Mouse (Mus musculus): ENCODE measurements around the gene Slc9a4. TPM values are rescaled to one million over a fixed set of nuclear protein-coding genes. Genes with fewer than 3 reads are reported as not detected.

The Slc9a4 gene
- polyA plus RNA-seq, 1 experiment = not detected

GRCm38 (mm10) chr1:40634608-40635007, 54.7 kb downstream of the Slc9a4 start:
- no peak overlapping the region for H3K27ac ChIP-seq (ENCODE audit: insufficient read depth, low read depth, low read length)

DNA sequence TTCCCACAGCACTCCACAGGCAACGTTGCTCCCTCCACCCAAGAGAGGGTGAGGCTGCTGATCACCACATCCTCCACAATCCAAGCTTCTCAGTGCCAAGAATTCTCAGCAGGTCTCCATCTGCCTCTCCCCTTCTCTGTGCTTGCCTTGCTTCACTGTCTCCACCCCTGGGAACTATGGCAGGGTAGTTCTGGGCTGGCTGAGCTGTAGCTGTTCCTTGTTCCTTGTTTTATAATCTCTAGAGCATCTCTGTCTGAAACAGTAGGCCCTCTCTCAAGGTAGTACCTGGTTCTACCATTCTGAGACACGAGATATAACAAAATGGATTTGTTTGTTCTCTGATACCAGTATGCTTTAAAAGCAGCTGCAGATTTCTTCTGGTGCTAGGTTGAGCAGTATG, 68.4 kb downstream of the Slc9a4 start:
- H3K27ac ChIP-seq (ENCODE audit: insufficient read depth, low read depth, low read length) = no peak overlapping the region
- WGBS = 30% methylated on average over 2 of the region's 2 CpGs
- peaks cover 4% of the 10 kb centered on the region; the same call in 1 of the 2 replicates for H3K4me1 ChIP-seq (ENCODE audit: control insufficient read depth, insufficient read depth, insufficient read length, low read length)
- TF ChIP-seq CTCF (IDR thresholded peaks at IDR 0.05; ENCODE audit: extremely low read depth, insufficient read length, insufficient replicate concordance, low read depth, low read length) = no peak
- no peak for TF ChIP-seq POLR2A (IDR thresholded peaks at IDR 0.05; ENCODE audit: low read depth, low read length)
- no peak overlapping the region for H3K4me3 ChIP-seq (ENCODE audit: low read depth, low read length)
- no peaks in the 10 kb centered on the region for H3K36me3 ChIP-seq (ENCODE audit: control insufficient read depth, insufficient read depth, low read length)
- no peaks in the 10 kb centered on the region for H3K27me3 ChIP-seq (ENCODE audit: control insufficient read depth, insufficient read depth, low read length)

More at GRCm38 (mm10) chr1:40634608-40635007, 54.7 kb downstream of the Slc9a4 start:
- TF ChIP-seq CTCF (IDR thresholded peaks at IDR 0.05; ENCODE audit: extremely low read depth, insufficient read length, insufficient replicate concordance, low read depth, low read length) = no peak
- TF ChIP-seq POLR2A (IDR thresholded peaks at IDR 0.05; ENCODE audit: low read depth, low read length) = no peak
- Histone ChIP-seq H3K4me1 (ENCODE audit: control insufficient read depth, insufficient read depth, insufficient read length, low read length) (peaks cover 19% of the 10 kb centered on the region), H3K36me3 (ENCODE audit: control insufficient read depth, insufficient read depth, low read length) (no peaks in the 10 kb centered on the region), H3K27me3 (ENCODE audit: control insufficient read depth, insufficient read depth, low read length) (no peaks in the 10 kb centered on the region), H3K4me3 (ENCODE audit: low read depth, low read length) (no peak overlapping the region)
- WGBS = 79% methylated on average over 4 of the region's 4 CpGs

- Histone ChIP-seq H3K4me1 (ENCODE audit: control insufficient read depth, insufficient read depth, insufficient read length, low read length) (peaks cover 4% of the 10 kb centered on the region; the same call in 1 of the 2 replicates), H3K4me3 (ENCODE audit: low read depth, low read length) (no peak overlapping the region), H3K27ac (ENCODE audit: insufficient read depth, low read depth, low read length) (no peak overlapping the region), H3K27me3 (ENCODE audit: control insufficient read depth, insufficient read depth, low read length) (no peaks in the 10 kb centered on the region), H3K36me3 (ENCODE audit: control insufficient read depth, insufficient read depth, low read length) (no peaks in the 10 kb centered on the region)
- WGBS = 19% methylated on average over 6 of the region's 6 CpGs
- no peak for TF ChIP-seq POLR2A (IDR thresholded peaks at IDR 0.05; ENCODE audit: low read depth, low read length)
- no peak for TF ChIP-seq CTCF (IDR thresholded peaks at IDR 0.05; ENCODE audit: extremely low read depth, insufficient read length, insufficient replicate concordance, low read depth, low read length)
Measured at GRCm38 (mm10) chr1:40650803-40651497, 71.1 kb downstream of the Slc9a4 start.

- TF ChIP-seq POLR2A (IDR thresholded peaks at IDR 0.05; ENCODE audit: low read depth, low read length) (no peak), CTCF (IDR thresholded peaks at IDR 0.05; ENCODE audit: extremely low read depth, insufficient read length, insufficient replicate concordance, low read depth, low read length) (no peak)
Measured at GRCm38 (mm10) chr1:40657035-40657434, 77.2 kb downstream of the Slc9a4 start.

DNA sequence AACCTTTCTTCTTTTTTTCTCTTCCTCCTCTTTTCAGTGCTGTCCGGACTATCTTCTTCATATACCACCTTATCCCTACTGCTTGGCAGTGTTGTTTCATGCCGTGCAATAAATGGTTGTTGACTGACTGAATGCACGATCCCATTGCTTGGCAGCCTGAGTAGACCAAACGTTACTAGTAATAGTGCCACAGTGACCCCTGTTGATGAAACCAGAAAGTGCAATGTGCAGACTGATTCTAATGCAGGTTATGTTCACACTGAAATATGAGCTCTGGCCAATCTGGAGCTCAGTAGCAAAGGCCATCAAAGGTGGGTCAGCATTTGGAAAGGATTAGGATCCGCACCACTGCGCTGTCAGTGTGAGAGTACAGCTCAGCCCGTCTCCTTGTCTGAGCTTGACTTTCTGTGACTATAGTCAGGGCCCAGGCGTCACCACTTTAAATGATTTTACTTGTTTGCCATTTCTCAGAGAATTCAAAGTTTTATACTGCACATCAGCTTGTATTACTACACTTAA, 78.2 kb downstream of the Slc9a4 start:
- TF ChIP-seq CTCF (IDR thresholded peaks at IDR 0.05; ENCODE audit: extremely low read depth, insufficient read length, insufficient replicate concordance, low read depth, low read length) = peak; percentile 31; the same call in 1 of the 2 replicates
- TF ChIP-seq POLR2A (IDR thresholded peaks at IDR 0.05; ENCODE audit: low read depth, low read length) = no peak
- Histone ChIP-seq H3K4me1 (ENCODE audit: control insufficient read depth, insufficient read depth, insufficient read length, low read length) (peaks cover 9% of the 10 kb centered on the region; the same call in 1 of the 2 replicates), H3K27ac (ENCODE audit: insufficient read depth, low read depth, low read length) (no peak overlapping the region), H3K36me3 (ENCODE audit: control insufficient read depth, insufficient read depth, low read length) (no peaks in the 10 kb centered on the region), H3K4me3 (ENCODE audit: low read depth, low read length) (no peak overlapping the region), H3K27me3 (ENCODE audit: control insufficient read depth, insufficient read depth, low read length) (no peaks in the 10 kb centered on the region)
- 31% methylated on average over 8 of the region's 8 CpGs for WGBS

More at GRCm38 (mm10) chr1:40657035-40657434, 77.2 kb downstream of the Slc9a4 start:
- Histone ChIP-seq H3K36me3 (ENCODE audit: control insufficient read depth, insufficient read depth, low read length) (no peaks in the 10 kb centered on the region), H3K27me3 (ENCODE audit: control insufficient read depth, insufficient read depth, low read length) (no peaks in the 10 kb centered on the region), H3K4me1 (ENCODE audit: control insufficient read depth, insufficient read depth, insufficient read length, low read length) (peaks cover 9% of the 10 kb centered on the region; the same call in 1 of the 2 replicates), H3K4me3 (ENCODE audit: low read depth, low read length) (no peak overlapping the region), H3K27ac (ENCODE audit: insufficient read depth, low read depth, low read length) (peak overlapping the region; percentile 70)
- 22% methylated on average over 4 of the region's 4 CpGs for WGBS

- no peaks in the 10 kb centered on the region for H3K27me3 ChIP-seq (ENCODE audit: control insufficient read depth, insufficient read depth, low read length)
- no peak overlapping the region for H3K27ac ChIP-seq (ENCODE audit: insufficient read depth, low read depth, low read length)
- TF ChIP-seq CTCF (IDR thresholded peaks at IDR 0.05; ENCODE audit: extremely low read depth, insufficient read length, insufficient replicate concordance, low read depth, low read length) (no peak), POLR2A (IDR thresholded peaks at IDR 0.05; ENCODE audit: low read depth, low read length) (no peak)
- H3K36me3 ChIP-seq (ENCODE audit: control insufficient read depth, insufficient read depth, low read length) = no peaks in the 10 kb centered on the region
- H3K4me1 ChIP-seq (ENCODE audit: control insufficient read depth, insufficient read depth, insufficient read length, low read length) = peaks cover 9% of the 10 kb centered on the region; the same call in 1 of the 2 replicates
- no peak overlapping the region for H3K4me3 ChIP-seq (ENCODE audit: low read depth, low read length)
- 18% methylated on average over 12 of the region's 12 CpGs for WGBS
Measured at GRCm38 (mm10) chr1:40659017-40659416, 79.1 kb downstream of the Slc9a4 start.

DNA sequence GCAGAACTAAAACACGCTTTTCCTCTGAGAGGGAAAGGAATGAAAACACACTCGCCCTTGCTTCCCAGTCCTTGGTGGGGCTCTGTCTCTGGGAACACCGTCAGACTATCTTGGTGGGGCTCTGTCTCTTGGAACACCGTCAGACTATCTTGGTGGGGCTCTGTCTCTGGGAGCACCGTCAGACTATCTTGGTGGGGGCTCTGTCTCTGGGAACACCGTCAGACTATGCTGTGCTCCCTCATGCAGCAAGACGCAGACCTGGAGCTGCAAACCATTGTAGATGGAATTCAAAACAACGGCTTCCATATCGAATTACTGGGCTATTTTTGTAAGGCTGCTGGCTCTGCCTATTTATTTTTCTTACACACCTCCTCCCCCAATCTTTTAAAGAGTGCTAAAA, 79.6 kb downstream of the Slc9a4 start:
- H3K4me1 ChIP-seq (ENCODE audit: control insufficient read depth, insufficient read depth, insufficient read length, low read length) = peaks cover 9% of the 10 kb centered on the region; the same call in 1 of the 2 replicates
- TF ChIP-seq CTCF (IDR thresholded peaks at IDR 0.05; ENCODE audit: extremely low read depth, insufficient read length, insufficient replicate concordance, low read depth, low read length) = no peak
- TF ChIP-seq POLR2A (IDR thresholded peaks at IDR 0.05; ENCODE audit: low read depth, low read length) = no peak
- no peaks in the 10 kb centered on the region for H3K36me3 ChIP-seq (ENCODE audit: control insufficient read depth, insufficient read depth, low read length)
- no peaks in the 10 kb centered on the region for H3K27me3 ChIP-seq (ENCODE audit: control insufficient read depth, insufficient read depth, low read length)
- no peak overlapping the region for H3K4me3 ChIP-seq (ENCODE audit: low read depth, low read length)
- no peak overlapping the region for H3K27ac ChIP-seq (ENCODE audit: insufficient read depth, low read depth, low read length)
- WGBS = 28% methylated on average over 9 of the region's 9 CpGs

Data from small intestine, adult 2 months (tissue).